Mouse (Mus musculus): ENCODE results near the gene Tmbim7. TPM values are rescaled to one million over a fixed set of nuclear protein-coding genes. Genes with fewer than 3 reads are reported as not detected.

Gene Tmbim7
- total and polyA plus RNA-seq, 2 experiments from 2014 or later = not detected

GRCm38 (mm10) chr5:3692956-3693355 lies 42.0 kb downstream of the Tmbim7 start:
- no peak overlapping the region for H3K4me2 ChIP-seq (ENCODE audit: low read depth, low read length)
- no peak overlapping the region for H3K9ac ChIP-seq (replicated peaks; ENCODE audit: low read length)
- no peaks in the 10 kb centered on the region for H3K9me3 ChIP-seq (ENCODE audit: low read length)
- 94% methylated on average over 9 of the region's 9 CpGs for WGBS
- H3K4me3 ChIP-seq (ENCODE audit: low read length) = no peak overlapping the region
- H3K36me3 ChIP-seq (ENCODE audit: insufficient read depth, low read length) = peaks cover 61% of the 10 kb centered on the region
- no peak for ATAC-seq
- no peak overlapping the region for H3K27ac ChIP-seq
- no peak for TF ChIP-seq CTCF (IDR thresholded peaks at IDR 0.05; ENCODE audit: low read depth)
- no peak for DNase-seq (ENCODE audit: low spot score)
- no peaks in the 10 kb centered on the region for H3K4me1 ChIP-seq (ENCODE audit: insufficient read depth, low read length)
- H3K27me3 ChIP-seq (ENCODE audit: insufficient read depth, low read length) = no peaks in the 10 kb centered on the region

GRCm38 (mm10) chr5:3695191-3695590 lies 44.2 kb downstream of the Tmbim7 start:
- no peaks in the 10 kb centered on the region for H3K4me1 ChIP-seq (ENCODE audit: insufficient read depth, low read length)
- no peak for DNase-seq (ENCODE audit: low spot score)
- no peak overlapping the region for H3K4me2 ChIP-seq (ENCODE audit: low read depth, low read length)
- TF ChIP-seq CTCF (IDR thresholded peaks at IDR 0.05; ENCODE audit: low read depth) = no peak
- 89% methylated on average over 4 of the region's 4 CpGs for WGBS
- H3K4me3 ChIP-seq (ENCODE audit: low read length) = no peak overlapping the region
- H3K36me3 ChIP-seq (ENCODE audit: insufficient read depth, low read length) = peaks cover 50% of the 10 kb centered on the region
- H3K27ac ChIP-seq = no peak overlapping the region
- no peak for ATAC-seq
- H3K9ac ChIP-seq (replicated peaks; ENCODE audit: low read length) = no peak overlapping the region
- H3K27me3 ChIP-seq (ENCODE audit: insufficient read depth, low read length) = no peaks in the 10 kb centered on the region
- no peaks in the 10 kb centered on the region for H3K9me3 ChIP-seq (ENCODE audit: low read length)

DNA sequence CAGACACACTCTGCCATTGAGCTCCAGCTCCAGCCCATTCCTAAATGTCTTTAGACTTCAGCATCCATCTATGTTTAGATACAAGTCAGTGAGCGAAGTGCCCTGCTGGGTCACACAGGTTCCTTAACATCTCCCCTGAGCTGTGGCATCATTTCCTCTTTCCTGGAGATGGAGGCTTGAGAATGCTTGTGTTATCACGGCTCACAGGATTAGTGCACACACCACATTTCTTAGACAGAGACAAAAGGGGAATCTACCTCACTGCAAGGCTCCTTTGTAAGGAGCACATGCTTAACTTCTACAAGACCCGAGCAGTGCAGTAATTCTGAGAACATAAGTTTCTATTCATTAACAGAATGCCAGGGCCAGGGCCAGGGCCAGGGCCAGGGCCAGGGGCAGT lies 45.0 kb downstream of the Tmbim7 start:
- TF ChIP-seq CTCF (IDR thresholded peaks at IDR 0.05; ENCODE audit: low read depth) = no peak
- no peaks in the 10 kb centered on the region for H3K4me1 ChIP-seq (ENCODE audit: insufficient read depth, low read length)
- H3K9me3 ChIP-seq (ENCODE audit: low read length) = no peaks in the 10 kb centered on the region
- H3K4me2 ChIP-seq (ENCODE audit: low read depth, low read length) = no peak overlapping the region
- 80% methylated on average over 3 of the region's 3 CpGs for WGBS
- ATAC-seq = no peak
- no peak overlapping the region for H3K27ac ChIP-seq
- H3K9ac ChIP-seq (replicated peaks; ENCODE audit: low read length) = no peak overlapping the region
- DNase-seq (ENCODE audit: low spot score) = no peak
- H3K36me3 ChIP-seq (ENCODE audit: insufficient read depth, low read length) = peaks cover 50% of the 10 kb centered on the region
- H3K27me3 ChIP-seq (ENCODE audit: insufficient read depth, low read length) = no peaks in the 10 kb centered on the region
- H3K4me3 ChIP-seq (ENCODE audit: low read length) = no peak overlapping the region

DNA sequence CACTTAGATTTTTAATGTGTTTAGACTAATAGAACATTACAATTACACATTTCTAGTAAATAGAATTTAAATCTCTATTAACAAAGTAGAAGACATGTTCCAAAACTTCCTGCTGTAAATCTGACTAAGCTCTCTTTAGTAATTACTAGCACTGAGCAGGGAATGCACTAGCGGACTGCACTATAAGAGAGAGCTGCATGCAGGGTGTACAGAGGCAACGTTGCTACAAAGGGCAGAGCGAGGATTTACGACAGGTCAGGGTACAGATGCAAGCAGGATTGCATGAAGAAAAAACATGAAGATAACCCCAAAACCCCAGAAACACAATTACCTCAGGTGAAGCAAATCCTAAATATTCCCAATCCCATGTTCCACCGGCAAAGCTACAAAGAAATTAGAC lies 49.0 kb downstream of the Tmbim7 start:
- no peak for TF ChIP-seq CTCF (IDR thresholded peaks at IDR 0.05; ENCODE audit: low read depth)
- Histone ChIP-seq H3K36me3 (ENCODE audit: insufficient read depth, low read length) (peaks cover 19% of the 10 kb centered on the region; the same call in 1 of the 2 replicates), H3K4me2 (ENCODE audit: low read depth, low read length) (no peak overlapping the region)

DNA sequence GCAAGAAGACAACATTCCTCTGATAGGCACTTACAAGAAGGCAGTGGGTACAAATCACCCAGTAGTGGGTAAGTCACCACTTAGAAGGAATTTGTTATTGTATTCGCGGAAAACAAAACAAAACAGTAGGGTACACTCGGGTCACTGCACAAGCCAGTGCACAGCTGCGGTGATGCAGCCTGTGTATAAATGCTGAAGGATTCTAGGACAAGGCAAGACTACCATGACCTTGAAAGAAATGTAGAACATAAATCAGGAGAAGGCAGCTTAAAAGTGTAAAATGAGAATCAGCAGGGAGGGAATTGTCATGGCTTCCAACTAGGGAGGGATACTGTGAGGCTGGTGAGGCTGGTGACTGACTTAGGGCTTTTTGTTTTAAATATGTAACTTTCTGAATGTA lies 51.2 kb downstream of the Tmbim7 start:
- Histone ChIP-seq H3K4me2 (ENCODE audit: low read depth, low read length) (no peak overlapping the region), H3K27ac (no peak overlapping the region), H3K9me3 (ENCODE audit: low read length) (no peaks in the 10 kb centered on the region), H3K27me3 (ENCODE audit: insufficient read depth, low read length) (no peaks in the 10 kb centered on the region), H3K36me3 (ENCODE audit: insufficient read depth, low read length) (peaks cover 5% of the 10 kb centered on the region; the same call in 1 of the 2 replicates), H3K9ac (replicated peaks; ENCODE audit: low read length) (no peak overlapping the region), H3K4me1 (ENCODE audit: insufficient read depth, low read length) (no peaks in the 10 kb centered on the region), H3K4me3 (ENCODE audit: low read length) (no peak overlapping the region)
- TF ChIP-seq CTCF (IDR thresholded peaks at IDR 0.05; ENCODE audit: low read depth) = no peak
- ATAC-seq (no peak), DNase-seq (ENCODE audit: low spot score) (no peak)
- WGBS = 72% methylated on average over 4 of the region's 4 CpGs

More for the DNA sequence above, 49.0 kb downstream of the Tmbim7 start:
- no peak overlapping the region for H3K9ac ChIP-seq (replicated peaks; ENCODE audit: low read length)
- H3K9me3 ChIP-seq (ENCODE audit: low read length) = no peaks in the 10 kb centered on the region
- WGBS = 92% methylated on average over 5 of the region's 5 CpGs
- H3K4me3 ChIP-seq (ENCODE audit: low read length) = no peak overlapping the region
- no peak overlapping the region for H3K27ac ChIP-seq
- no peak for DNase-seq (ENCODE audit: low spot score)
- no peak for ATAC-seq
- H3K27me3 ChIP-seq (ENCODE audit: insufficient read depth, low read length) = no peaks in the 10 kb centered on the region
- no peaks in the 10 kb centered on the region for H3K4me1 ChIP-seq (ENCODE audit: insufficient read depth, low read length)

- Histone ChIP-seq H3K4me3 (ENCODE audit: low read length) (no peak overlapping the region), H3K36me3 (ENCODE audit: insufficient read depth, low read length) (peaks cover 10% of the 10 kb centered on the region; the same call in 1 of the 2 replicates), H3K27me3 (ENCODE audit: insufficient read depth, low read length) (no peaks in the 10 kb centered on the region), H3K9me3 (ENCODE audit: low read length) (no peaks in the 10 kb centered on the region), H3K4me1 (ENCODE audit: insufficient read depth, low read length) (no peaks in the 10 kb centered on the region), H3K9ac (replicated peaks; ENCODE audit: low read length) (no peak overlapping the region), H3K27ac (no peak overlapping the region), H3K4me2 (ENCODE audit: low read depth, low read length) (no peak overlapping the region)
- 95% methylated on average over 5 of the region's 5 CpGs for WGBS
- DNase-seq (ENCODE audit: low spot score) (no peak), ATAC-seq (no peak)
- TF ChIP-seq CTCF (IDR thresholded peaks at IDR 0.05; ENCODE audit: low read depth) = no peak
These were observed 64.8 kb downstream of the Tmbim7 start for GRCm38 (mm10) chr5:3715800-3716199.

DNA sequence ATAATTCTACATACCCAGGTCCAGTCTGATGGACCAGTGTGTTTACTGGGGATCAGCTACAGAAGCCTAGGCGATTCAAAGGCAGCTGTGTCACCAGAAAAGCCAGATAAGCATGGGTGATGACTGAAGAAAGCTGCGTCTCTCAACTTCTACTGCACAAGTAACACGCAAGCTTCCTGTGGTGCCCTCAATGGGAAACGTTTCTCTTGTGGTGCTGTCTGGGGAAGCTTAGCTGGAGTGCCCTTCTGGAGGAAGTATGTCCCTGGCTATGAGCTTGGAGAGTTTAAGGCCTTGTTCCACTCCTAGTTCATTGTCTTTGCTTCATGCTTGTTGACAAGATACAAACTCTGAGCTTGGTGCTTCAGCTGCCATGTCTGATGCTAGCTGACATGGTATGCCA lies 68.4 kb downstream of the Tmbim7 start:
- peaks cover 10% of the 10 kb centered on the region; the same call in 1 of the 2 replicates for H3K36me3 ChIP-seq (ENCODE audit: insufficient read depth, low read length)
- no peak overlapping the region for H3K4me3 ChIP-seq (ENCODE audit: low read length)
- no peak overlapping the region for H3K27ac ChIP-seq
- H3K4me2 ChIP-seq (ENCODE audit: low read depth, low read length) = no peak overlapping the region
- H3K27me3 ChIP-seq (ENCODE audit: insufficient read depth, low read length) = no peaks in the 10 kb centered on the region
- 88% methylated on average over 4 of the region's 4 CpGs for WGBS
- no peak for TF ChIP-seq CTCF (IDR thresholded peaks at IDR 0.05; ENCODE audit: low read depth)
- no peaks in the 10 kb centered on the region for H3K9me3 ChIP-seq (ENCODE audit: low read length)
- no peak for ATAC-seq
- DNase-seq (ENCODE audit: low spot score) = no peak
- H3K9ac ChIP-seq (replicated peaks; ENCODE audit: low read length) = no peak overlapping the region
- no peaks in the 10 kb centered on the region for H3K4me1 ChIP-seq (ENCODE audit: insufficient read depth, low read length)
